Mouse (Mus musculus) retina, embryonic 14.5 days (tissue): ENCODE data around the gene Tcf7.

Experiments used
- DNase-seq: peaks from one replicate; pipeline ENCODE4 v3.0.0-alpha.2; 2015; ENCODE audit warnings: low spot score

Tcf7 gene

GRCm38 (mm10) chr11:52268104-52268835, 14.5 kb downstream of the Tcf7 start:
- DNase-seq = no peak

- no peak for DNase-seq
Observed at GRCm38 (mm10) chr11:52267271-52267670, 15.5 kb downstream of the Tcf7 start.

- DNase-seq = no peak
Observed at GRCm38 (mm10) chr11:52265616-52266307, 17.1 kb downstream of the Tcf7 start.

- no peak for DNase-seq
Observed at GRCm38 (mm10) chr11:52264871-52265270, 17.9 kb downstream of the Tcf7 start.

- no peak for DNase-seq
Observed at GRCm38 (mm10) chr11:52262338-52262737, 20.5 kb downstream of the Tcf7 start.

- DNase-seq = peak; percentile 58
Observed at GRCm38 (mm10) chr11:52261937-52262336, 20.9 kb downstream of the Tcf7 start.

GRCm38 (mm10) chr11:52260878-52261277, 21.9 kb downstream of the Tcf7 start:
- no peak for DNase-seq

GRCm38 (mm10) chr11:52258711-52259110, 24.1 kb downstream of the Tcf7 start:
- no peak for DNase-seq

GRCm38 (mm10) chr11:52257376-52257775, 25.4 kb downstream of the Tcf7 start:
- no peak for DNase-seq

GRCm38 (mm10) chr11:52255077-52255476, 27.7 kb downstream of the Tcf7 start:
- no peak for DNase-seq

GRCm38 (mm10) chr11:52253674-52254375, 29.0 kb downstream of the Tcf7 start:
- DNase-seq = peak; percentile 84

GRCm38 (mm10) chr11:52252692-52253091, 30.1 kb downstream of the Tcf7 start:
- DNase-seq = no peak

GRCm38 (mm10) chr11:52251770-52252169, 31.0 kb downstream of the Tcf7 start:
- DNase-seq = no peak

GRCm38 (mm10) chr11:52249452-52249851, 33.4 kb downstream of the Tcf7 start:
- no peak for DNase-seq

- no peak for DNase-seq
Observed at GRCm38 (mm10) chr11:52240898-52241542, 41.8 kb downstream of the Tcf7 start.

GRCm38 (mm10) chr11:52234509-52234908, 48.3 kb downstream of the Tcf7 start:
- DNase-seq = no peak

- DNase-seq = no peak
Observed at GRCm38 (mm10) chr11:52233906-52234305, 48.9 kb downstream of the Tcf7 start.

- DNase-seq = no peak
Observed at GRCm38 (mm10) chr11:52233043-52233653, 49.7 kb downstream of the Tcf7 start.

- DNase-seq = peak; percentile 92
Observed at GRCm38 (mm10) chr11:52231606-52232541, 50.9 kb downstream of the Tcf7 start, which contains the start of gene Skp1a. Gene Skp1a (plus strand): TSS chr11:52231995.

GRCm38 (mm10) chr11:52230694-52231093, 52.1 kb downstream of the Tcf7 start:
- no peak for DNase-seq
